Mouse (Mus musculus): ENCODE data around the gene Chchd1.

Chchd1 gene

DNA sequence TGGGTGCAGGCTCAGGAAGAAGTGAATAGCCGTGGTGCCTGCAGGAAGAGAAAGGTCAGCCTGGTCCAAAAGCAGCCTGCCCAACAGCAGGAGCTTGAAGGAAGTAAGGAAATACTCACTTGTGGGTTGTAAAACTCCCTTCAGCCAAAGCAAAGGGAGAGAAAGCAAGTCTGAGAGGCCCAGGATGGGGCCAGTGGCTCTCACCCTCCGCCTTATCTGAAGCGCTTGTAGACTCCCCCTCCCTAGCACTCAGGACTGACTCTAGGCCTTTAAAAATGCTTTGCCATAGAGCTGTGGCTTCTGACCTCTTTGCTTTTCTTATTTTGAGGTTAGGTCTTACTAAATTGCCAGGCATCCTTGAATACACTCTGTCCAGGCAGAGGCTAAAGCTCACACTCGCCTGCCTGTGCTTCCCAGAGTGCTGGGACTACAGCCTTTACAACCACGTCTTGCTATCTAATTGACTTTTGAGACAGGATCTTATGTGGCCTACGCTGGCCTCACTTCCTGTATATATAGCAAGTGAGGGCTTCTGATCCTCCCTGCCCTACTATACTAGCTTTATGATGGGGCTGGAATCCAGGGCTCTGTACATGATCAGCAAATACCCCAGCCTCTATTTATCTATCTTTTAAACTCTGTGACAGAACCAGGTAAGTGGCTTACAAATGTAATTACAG lies 23.0 kb downstream of the Chchd1 start:
- no peak for DNase-seq

DNA sequence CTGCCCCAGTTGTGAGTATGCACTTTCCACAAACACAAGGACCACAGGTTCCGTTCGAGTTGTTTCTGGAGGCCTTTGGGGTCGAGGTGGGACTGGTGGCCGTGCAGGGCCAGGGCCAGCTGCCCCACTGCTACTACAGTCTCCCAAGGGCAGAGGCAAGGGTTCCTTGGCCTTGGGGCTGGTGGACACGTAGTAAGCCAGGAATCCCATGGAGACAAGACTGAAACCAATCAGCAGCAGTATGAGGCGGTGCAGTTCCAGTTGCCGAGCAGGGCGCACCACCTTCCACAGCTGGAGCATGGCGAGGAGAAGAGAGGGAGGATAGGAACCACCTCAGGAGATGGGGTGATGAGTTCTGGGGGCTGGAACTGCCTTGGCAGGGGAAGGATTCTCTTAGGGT lies 27.1 kb downstream of the Chchd1 start:
- no peak for DNase-seq

DNA sequence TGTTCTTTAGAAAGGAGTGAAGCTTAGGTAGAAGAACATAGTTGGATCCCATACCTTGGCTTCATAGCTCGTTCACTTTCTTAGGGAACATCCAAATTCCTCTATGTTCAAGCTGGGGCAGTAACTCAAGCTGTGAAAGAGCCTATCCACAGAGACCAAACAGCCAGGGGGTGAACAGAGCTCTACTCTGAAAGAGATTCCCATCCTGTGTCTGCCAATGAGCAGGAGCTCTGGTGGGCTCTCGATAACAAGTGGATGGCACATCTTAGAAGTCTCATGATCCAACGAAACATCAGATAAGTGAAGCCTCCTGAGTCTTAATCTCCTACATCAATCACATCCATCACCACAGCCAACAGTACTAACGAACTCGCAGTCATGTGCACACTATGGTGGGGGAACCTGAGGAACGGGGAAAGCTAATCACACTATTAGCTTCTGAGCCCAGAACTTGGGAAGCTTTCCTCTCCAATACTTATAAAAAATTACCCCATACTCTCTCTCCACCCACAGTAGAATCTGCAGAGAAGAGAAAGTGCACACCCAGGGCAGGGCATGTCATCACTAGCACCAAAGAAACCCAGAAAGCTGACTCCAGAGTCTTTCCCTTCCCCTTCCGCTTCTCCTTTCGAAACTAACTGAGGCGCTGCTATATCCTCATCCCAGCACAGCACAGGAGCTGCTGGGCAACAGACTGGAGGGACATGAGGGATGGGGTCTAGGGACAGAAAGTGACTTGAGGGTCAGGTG lies 28.2 kb downstream of the Chchd1 start:
- no peak for DNase-seq

DNA sequence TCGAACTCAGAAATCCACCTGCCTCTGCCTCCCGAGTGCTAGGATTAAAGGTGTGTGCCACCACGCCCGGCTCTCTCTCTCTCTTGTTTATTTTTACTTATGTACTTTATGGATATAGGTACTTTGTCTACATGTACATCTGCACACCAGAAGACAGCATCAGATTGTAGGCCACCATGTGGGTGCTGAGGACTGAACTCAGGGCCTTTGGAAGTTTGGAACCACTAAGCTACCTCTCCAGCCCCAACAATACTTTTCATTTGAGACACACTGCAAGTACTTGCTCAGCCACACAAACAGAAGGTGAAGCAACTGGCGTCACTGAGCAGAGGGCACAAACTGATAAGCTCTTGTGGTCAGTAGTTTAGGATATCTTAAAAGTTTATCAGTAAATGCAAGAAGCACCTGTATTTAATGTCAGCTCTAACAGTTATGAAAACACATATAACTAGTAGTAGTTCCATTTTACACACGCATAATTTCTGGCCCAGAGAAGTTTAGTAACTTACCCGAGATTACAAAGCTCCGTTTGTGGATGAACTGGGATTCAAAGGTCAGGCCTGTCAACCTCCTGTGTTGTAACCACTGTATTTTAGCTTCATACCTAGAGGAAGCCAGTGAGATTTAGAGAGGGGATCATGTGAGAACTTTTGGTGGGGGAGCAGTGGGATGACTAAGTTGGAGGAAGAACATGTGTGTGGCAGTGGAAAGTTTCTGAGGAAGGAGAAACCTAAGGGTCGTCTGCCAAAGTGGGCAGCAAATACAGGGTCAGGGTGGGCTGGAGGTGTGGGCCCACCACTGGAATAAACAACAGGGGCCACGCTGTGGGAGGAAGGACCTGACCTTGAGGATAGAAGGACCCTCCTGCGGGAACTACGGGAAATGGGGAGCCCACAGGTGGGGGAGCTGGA lies 30.5 kb downstream of the Chchd1 start:
- DNase-seq: no peak

DNA sequence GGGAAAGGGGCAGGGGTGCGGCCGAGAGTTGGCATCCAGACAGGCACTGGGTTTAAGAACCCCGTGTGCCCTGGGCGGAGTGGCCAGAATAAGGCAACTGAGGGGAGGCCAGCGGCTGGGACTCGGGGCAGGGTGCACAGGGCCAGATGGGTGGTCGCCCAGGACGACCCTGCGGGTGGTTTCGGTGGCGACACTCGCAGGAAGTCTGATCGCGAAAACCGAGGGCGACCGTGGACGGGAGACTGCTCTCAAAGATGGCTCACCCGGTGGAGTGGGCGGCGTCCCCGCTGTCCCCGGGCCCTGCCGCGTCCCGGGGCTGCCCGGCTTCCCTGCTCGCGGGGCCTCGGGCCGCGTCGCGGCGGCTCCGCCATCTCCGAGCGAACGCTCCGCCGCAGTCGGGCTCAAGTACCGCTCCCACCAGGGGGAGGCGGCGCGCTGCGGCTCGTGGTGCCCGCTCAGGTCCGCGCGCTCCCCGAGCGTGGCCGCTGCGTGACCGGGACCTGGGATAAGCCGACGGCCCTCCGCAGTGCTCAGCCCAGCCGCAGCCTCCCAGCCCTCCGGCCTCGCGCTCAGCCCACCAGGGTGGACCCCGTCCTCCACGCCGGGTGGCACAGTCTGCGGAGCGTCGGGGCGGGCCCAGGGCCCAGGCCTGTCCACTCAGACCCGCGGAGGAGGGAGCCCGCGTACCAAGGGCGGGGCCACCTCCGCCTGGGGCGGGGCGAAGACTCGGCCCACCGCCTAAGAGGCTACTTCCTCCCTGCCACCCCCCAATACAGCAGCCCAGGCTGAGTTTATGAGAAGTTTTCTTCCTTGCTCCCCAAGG lies 31.4 kb downstream of the Chchd1 start, which contains the start of gene Ndst2:
Gene Ndst2, minus strand, starts transcription at position 611 of the 823 bp plus-strand sequence.
- DNase-seq: peak; percentile 93 to 95

DNA sequence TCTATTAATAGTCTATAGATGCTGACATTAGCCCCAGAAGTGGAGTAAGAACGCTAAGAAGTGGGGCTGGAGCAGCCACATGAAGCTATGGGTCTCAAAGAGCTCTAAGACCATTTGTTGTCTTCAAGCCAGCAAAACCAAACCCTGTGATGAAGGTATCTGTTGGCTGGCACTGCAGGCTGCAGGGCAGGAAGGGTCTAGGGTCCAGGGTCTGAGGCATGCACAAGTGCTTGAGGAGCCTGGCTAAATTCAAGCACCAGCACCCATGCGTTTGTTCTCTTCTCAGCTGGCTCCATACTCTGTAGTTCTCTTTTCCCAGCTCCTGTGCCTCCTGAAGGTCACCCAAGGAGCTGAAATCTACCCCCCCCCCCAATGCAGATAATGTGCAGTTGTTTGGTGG lies 32.2 kb downstream of the Chchd1 start:
- no peak for DNase-seq

DNA sequence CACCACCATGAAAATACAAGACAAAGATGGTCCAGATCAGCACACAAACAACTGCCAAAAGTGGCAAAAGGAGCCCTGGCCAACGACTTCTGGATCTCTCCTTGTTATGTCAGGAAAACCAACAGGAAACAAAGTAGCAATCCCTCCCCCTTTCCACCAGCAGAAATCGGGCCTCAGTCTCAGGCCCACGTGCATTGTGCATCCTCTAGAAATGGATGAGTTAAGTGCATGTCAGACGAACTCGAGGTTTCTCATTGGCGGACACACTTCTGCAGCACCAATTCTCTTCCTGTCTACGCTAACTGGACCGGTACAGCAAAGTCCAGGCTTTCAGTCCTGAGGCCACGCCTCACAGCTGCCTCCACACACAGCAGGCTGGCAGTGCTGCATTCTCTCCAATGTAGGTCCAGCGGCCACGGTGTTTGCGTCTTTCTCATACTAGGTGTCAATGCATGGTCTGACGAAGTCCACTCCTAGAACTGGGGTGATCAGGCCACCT lies 33.1 kb downstream of the Chchd1 start:
- no peak for DNase-seq

DNA sequence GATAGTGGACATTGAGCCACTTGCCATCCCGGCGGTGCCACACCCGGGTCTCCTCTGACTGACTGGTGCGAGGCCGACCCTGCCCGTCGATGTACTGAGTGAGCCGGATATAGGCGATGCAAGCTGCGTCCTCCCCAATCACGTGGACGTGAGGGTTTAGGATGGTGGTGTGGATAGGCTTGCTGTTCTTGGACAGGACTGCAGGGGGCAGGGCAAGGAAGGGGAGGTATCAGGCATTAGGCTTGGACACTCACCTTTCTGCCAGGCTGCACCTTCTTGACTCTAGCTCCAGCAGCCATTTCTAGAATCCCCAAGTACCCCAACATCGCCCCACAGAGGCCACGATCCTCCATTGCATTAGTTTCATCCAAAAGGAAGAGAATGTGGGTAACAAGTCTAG lies 34.5 kb downstream of the Chchd1 start:
- peak; percentile 69 to 79 for DNase-seq

DNA sequence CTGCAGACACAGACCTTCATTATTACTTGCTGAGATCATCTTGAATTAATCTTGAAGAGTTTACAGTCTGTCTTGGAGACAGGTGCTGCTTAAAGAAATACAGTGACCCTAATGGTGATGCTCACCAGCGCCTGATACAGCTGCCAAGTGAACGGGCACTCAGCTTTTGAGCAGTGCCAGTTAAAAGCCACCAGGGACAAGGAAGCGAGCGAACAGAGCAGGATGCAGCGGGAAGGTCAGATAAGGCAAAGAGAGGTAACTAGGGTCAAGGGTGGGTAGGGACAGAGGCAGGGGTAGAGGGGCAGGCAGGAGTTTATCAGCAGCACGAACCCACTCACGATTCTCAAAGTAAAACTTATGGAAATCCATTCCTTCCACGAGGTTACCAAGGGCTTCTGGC lies 35.7 kb downstream of the Chchd1 start:
- no peak for DNase-seq

DNA sequence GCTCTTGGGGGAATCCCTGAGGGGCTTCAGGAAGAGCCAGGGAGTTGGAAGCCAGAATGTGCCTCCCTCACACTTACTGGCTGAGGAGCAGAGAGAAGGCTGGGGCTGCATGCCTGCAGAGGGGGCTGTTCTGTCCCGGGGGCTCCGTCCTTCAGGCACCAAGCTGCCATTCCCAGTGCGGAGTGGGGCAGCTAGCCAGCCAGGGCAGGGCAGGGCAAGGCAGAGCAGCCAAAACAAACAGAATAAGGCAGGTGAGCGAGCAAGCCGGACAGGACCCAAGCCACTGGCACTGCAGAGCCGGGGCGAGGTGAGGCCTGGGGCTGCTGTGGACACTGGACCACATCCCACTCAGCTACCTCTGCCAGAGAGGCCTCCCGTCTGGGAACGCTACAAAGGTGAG lies 38.5 kb downstream of the Chchd1 start:
- no peak for DNase-seq

DNA sequence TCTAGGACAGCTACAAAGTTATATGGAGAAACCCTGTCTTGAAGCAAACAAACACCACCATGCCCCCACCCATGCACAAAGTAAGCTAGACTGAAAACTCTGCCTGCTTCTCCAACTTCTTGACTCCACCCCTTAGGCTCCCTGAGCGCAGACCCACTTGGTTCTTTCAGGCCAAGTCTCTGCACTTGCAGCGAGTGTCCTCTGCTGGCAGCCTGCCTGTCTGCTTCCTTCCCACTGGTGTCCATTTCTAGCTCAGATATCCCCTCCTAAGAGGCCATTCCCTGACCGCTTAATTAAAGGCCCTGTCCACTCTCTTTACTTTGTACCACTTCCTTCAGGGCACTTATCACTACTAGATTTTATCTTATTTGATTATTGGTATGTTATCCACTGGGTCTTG lies 40.8 kb downstream of the Chchd1 start:
- peak in 1 of 2 experiments; percentile 8 for DNase-seq

DNA sequence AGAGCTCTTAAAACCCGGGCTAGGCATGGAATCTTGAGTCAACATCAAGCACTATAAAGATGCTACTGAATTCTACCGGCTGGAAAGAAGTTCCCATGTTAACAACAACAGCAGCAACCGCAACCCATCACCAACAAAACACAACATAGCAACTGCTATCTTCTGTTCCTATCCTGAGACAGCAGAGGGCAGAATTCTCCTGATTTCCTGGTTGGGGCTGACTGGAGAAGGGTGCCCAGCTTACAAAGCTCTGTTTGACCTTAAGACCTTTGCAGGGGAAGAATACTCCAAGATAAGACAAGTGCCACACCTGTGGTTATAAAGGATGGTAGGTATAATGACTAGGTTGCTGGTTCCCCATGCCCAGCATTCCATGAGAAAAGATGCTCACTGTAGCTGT lies 44.1 kb downstream of the Chchd1 start:
- DNase-seq: no peak

DNA sequence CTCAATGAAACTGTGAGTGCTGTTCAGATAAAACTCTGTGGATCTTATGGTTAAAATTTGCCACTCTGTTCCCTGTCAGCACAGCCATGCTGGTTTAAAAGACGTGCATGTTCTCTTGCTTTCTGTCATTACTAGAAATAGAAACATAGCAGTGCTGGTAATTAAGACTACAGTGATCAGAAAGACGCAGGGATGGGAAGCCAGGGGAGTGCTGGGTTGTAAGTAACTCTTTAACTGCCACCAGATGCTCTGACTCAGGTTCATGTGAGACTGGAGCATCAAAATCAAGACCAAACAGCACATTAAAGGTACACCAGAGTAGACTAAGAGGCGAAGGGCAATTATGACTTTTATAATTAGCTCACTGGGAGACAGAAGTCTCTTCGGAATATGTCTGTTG lies 45.6 kb downstream of the Chchd1 start:
- no peak for DNase-seq

DNA sequence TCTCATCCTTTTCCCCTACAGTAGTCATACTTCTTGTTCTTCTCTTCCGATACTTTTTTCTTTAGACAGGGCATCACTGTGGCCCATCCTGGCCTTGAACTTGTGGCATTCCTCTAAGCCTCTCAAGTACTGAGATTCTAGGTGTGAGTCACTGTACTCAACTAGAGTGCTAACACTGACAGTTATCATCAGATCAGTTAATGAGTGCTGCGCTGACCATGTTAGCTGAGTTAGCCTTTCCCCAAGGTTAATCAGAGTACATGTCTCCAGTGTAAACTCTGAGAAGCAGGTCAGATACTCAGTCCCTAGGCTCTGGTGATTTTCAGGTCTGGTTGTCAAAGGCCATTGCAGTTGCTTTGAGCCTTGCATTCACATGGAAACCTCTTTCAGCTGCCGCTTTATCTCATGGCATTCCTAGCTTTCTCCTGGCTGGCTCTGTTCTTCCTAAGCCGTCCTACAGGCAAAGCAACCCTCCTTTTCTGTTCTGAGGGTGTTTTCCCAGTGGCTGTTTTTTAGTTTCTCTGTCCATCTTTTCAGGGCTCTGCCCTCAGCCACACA lies 46.8 kb downstream of the Chchd1 start:
- DNase-seq: no peak

DNA sequence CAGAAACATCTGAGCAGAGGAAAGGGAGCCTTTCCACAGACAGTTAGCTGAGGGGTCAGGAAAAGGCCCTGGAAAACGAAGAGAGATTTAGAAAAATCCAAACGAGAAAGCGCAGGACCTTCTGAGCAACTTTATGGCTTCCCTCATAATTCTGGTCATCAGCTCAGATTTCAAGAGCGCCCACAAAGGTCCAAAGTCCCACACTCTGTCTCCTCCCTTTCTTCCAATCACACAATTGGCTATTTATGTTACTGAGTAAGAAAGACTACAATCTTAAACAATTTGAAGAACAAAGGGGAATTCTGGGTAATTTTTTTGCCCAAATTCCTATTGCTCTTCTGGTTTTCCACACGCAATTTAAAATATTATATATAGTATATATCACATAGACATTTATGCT lies 47.7 kb downstream of the Chchd1 start:
- DNase-seq: no peak

DNA sequence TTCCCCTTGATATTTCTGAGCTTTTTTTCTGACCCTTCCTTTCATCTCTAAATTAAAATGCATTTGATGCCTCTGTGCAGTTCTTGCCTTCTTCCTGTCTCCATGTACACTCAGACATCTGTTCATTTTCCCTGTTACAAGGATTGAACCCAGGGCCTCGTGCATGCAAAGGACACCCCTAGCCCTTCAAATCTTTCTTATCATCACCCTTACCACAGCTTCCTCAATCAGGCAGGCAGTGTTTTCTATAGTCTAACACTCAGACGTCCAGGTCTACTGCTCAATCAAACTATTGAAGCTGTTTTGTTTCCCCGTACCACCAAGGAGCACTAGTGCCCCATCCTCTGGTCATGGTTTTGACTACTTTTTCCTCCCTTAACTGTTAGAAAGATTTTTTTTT lies 51.0 kb downstream of the Chchd1 start:
- no peak for DNase-seq

Measured in cerebellum, postnatal 25 days (tissue).